Mouse (Mus musculus) embryonic stem cell, embryonic (primary cell): ENCODE measurements around the gene Celf5.

ENCODE experiments used
- CTCF ChIA-PET, 4 experiments: fragments of 300-600 bp in 2 of 4; fragments of 350-600 bp in 2 of 4; sonication (Branson Sonifier 250); formaldehyde crosslinking; loops; one replicate each; lab custom pipeline; 2022; ENCODE audit warnings: inconsistent platforms in 2 of 4; lab: Charles Lee
- POLR2A ChIA-PET, 4 experiments: fragments of 300-600 bp in 2 of 4; fragments of 350-600 bp in 2 of 4; sonication (Branson Sonifier 250); formaldehyde crosslinking; loops; one replicate each; lab custom pipeline; 2022; ENCODE audit warnings: antibody characterized with exemption in 4 of 4, inconsistent platforms in 1 of 4; lab: Charles Lee

The Celf5 gene

DNA sequence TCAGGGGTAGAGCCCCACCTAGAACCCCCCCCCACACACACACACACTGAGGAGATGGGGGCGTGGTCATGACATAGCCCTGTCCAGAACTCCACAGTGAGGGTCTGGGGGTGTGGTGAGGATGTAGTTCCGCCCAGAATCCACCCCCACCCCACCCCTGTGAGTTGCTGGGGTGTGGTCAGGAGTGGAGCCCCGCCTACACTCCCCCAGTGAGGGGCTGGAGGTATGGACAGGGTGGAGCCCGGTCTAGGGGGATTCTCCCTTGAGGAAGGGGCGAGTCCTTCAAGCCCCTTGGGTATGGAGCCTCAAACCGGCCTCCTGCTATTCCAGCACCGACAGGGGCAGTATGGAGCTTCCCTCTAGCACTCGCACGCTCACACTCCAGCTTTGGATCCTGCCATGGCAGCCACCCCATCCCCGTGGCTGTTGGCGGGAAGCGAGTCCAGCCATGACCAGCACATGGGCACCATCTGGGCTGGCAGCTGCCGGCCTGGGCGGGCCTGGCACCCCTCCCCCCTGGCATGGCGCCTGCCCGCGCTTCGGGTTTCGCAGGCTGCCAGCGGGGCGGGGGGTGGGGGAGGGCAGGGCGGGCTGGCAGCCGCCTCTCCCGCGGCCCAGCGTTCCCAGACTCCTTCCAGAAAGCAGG lies 65.8 kb downstream of the Celf5 start:
- ChIA-PET CTCF (interaction anchor here (0.6 to 7.4 kb wide), 35 partner anchors 9 to 1190 kb away, joined by 3 to 98 read pairs (median 4); partner anchors contain the start of genes Hmg20b (in 2 of the 4), Pip5k1c (in 2 of the 4), Atcay (in 1 of the 4) and Celf5 (in 1 of the 4)), POLR2A (interaction anchor here (0.6 to 10.0 kb wide), 37 partner anchors 9 to 1213 kb away, joined by 3 to 104 read pairs (median 4); partner anchors contain the start of genes Apba3 (in 1 of the 4), Celf5 (in 1 of the 4), Dohh (in 1 of the 4) and Eef2 (in 1 of the 4))

DNA sequence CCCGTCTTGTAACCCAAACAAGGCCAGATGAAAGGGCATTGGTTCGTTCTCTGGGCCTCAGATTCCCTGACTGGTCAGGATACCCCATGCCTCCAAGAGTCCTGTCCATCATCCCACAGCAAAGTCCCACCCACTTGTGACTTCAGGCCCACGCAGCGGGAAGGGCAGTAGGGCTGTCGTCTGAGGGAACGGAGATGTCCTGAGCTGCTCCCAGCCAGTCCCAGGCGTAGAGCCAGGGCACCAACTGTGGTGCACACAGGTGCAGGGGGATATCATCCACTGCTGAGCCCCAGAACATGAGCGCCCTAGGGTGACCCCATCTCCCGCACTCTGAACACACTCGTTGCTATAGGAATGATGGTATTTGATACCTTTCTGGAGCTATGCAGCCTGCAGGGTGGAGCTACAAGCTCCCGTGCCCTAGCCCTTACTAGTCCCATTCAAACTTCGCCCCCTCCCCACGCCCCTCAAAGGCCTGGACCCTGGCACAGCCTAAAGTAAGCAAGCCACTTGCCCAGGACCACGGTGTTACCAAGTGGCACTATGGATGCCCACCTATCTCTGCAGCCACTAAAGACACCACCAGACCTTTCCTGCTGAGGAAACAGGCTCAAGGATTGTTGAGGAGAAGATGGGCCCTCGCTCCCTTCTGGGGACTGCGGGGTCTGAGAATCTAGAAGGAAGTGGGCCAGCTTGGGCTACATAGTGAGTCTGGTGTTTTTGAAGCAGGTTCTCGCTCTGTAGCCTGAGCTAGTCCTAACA lies 66.8 kb downstream of the Celf5 start:
- POLR2A ChIA-PET = interaction anchor here in 3 of 4 experiments (0.6 to 10.0 kb wide), 25 partner anchors 8 to 310 kb away, joined by 3 to 104 read pairs (median 5); partner anchors contain the start of genes Apba3 (in 1 of the 3), Celf5 (in 1 of the 3), Dohh (in 1 of the 3) and Eef2 (in 1 of the 3)

DNA sequence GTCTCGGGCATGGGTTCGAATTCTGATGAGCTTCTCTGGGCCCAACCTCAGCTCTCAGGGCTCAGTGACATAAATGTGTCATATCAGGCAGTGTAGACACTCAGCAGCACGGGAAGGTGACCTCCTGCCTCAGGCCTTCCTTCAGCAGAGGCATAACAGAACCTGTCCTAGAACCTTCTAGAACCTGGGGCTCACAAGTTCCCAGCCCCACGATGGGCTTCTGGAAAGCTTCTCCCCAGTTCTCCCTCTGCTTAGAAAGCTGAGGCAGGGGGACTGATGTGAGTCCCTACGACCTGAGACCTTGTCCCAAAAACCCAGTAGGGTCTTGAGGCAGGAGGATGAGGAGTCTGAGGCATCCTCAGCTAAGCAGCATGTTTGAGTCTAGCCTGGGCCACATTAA lies 67.4 kb downstream of the Celf5 start:
- POLR2A ChIA-PET = interaction anchor here in 3 of 4 experiments (0.6 to 10.0 kb wide), 10 partner anchors 8 to 240 kb away, joined by 4 to 104 read pairs (median 20); partner anchors contain the start of genes Fzr1 (in 1 of the 3), Pip5k1c (in 1 of the 3) and Tjp3 (in 1 of the 3)
- CTCF ChIA-PET = interaction anchor here in 3 of 4 experiments (0.5 to 7.4 kb wide), 6 partner anchors 10 to 174 kb away, joined by 3 to 98 read pairs (median 4); partner anchors contain the start of gene Ncln (in 1 of the 3)

More for the DNA sequence above, 66.8 kb downstream of the Celf5 start:
- CTCF ChIA-PET = interaction anchor here (0.5 to 7.4 kb wide), 23 partner anchors 8 to 1189 kb away, joined by 3 to 98 read pairs (median 3); partner anchors contain the start of genes Fzr1 (in 1 of the 4), Hmg20b (in 1 of the 4), Mum1 (in 1 of the 4) and Ncln (in 1 of the 4)

DNA sequence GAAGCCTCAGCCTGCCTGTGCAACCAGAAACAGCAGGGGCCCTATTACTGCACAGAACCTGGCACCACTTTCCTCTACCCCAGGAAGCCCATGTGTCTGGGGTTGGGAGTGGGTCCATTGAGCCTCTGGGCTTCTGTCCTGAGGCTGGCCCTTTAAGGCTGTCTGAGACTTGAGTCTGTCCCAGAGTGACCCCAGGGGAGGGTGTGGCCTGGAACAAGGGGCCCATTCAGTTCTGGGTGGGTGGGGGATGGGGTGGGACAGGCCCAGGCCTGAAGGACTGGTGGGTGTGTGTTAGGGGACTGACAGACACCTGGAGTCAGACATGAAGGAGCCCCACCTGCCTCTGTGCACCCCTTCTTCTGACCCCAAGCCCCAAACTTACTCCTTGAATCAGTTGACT lies 67.8 kb downstream of the Celf5 start:
- POLR2A ChIA-PET = interaction anchor here in 3 of 4 experiments (0.6 to 10.0 kb wide), 14 partner anchors 10 to 400 kb away, joined by 3 to 104 read pairs (median 10); partner anchors contain the start of genes Fzr1 (in 1 of the 3), Gng7 (in 1 of the 3) and Pip5k1c (in 1 of the 3)
- CTCF ChIA-PET = interaction anchor here in 2 of 4 experiments (0.6 to 7.4 kb wide), 9 partner anchors 10 to 392 kb away, joined by 3 to 98 read pairs (median 4); partner anchors contain the start of gene Tjp3 (in 1 of the 2)

DNA sequence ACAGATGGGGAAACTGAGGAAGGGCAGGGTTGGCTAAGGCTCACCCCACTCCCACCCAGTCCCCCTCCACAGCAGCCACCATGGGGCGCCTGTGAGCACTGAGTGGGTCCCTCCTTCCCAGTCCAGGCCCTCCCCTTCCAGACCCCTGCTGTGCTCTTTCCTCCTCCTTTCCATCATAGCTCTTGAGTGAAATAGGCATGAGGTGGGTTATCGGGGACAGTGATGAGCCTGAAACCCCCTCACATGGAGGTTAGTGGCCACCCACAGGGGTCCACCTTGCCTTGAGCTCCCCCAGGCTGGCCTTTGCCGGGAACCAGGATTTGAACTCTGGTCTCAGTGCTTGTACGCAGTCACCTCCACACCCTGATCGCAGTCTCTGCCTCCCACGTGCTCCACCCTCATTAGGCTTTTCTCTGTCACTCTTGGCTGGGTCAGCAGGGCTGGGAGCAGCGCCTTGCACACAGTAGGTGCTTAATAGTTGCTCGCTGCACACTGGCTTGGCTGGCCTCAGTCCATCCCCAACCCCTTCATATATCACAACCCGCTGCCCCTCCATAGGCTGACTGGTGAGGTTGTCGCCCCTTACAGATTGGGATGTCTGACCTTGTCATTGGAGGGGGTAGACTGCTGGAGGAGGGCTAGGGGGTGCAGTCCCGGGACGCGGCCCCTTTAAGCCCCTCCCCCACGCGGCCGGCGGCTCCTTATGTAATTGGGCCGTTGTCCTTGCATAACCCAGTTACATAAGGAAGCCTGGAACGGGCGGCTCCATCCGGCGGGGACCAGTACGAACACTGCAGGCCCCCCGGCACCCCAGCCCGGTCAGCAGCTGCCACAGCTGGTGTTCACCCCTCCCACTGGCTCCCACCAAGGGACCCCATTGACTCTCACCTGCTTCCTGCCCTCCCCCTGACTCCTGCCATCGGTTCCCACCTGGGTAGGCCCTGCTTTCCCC lies 68.9 kb downstream of the Celf5 start:
- CTCF ChIA-PET = interaction anchor here in 3 of 4 experiments (0.5 to 7.4 kb wide), 24 partner anchors 8 to 391 kb away, joined by 3 to 98 read pairs (median 3); partner anchors contain the start of genes Cactin (in 1 of the 3), Celf5 (in 1 of the 3), Pip5k1c (in 1 of the 3) and Tjp3 (in 1 of the 3)
- POLR2A ChIA-PET = interaction anchor here in 3 of 4 experiments (0.6 to 10.0 kb wide), 30 partner anchors 8 to 399 kb away, joined by 3 to 104 read pairs (median 4); partner anchors contain the start of genes Fzr1 (in 2 of the 3), Pip5k1c (in 2 of the 3), Cactin (in 1 of the 3) and Eef2 (in 1 of the 3)

DNA sequence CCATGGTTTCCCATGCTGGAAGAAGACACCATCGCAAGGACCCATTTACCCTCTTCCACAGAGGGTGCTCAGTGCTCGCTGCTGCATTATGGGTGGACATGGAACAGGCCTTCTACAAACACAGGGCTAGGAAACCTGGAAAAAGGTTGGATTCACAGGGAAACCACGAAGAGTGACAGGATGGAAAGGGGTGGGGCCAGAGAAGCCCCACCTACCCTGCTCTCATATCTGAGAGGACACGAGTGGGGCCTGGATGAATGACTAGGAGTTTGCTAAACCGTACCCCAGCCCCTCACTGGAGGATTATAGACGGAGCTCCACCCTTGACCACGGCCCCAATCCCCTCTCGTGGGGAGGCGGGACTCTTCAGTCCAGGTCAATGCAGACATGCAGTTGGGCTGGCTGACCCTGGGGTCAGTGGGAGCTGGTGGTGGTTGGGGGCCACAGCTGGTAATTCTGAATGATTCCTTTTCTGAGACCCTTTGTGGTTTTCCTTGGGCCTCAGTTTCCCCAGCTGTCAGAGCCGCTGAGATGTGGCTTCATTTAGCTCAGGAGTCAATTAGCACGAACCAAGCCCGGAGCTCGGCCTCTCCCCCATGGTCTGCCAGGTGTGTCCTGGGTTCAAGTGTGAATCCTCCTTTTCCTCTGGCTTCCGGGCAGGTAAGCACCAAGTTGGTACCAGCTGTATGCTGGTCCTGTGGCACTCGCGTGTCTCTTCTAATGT lies 69.8 kb downstream of the Celf5 start:
- ChIA-PET CTCF (interaction anchor here in 3 of 4 experiments (0.6 to 7.4 kb wide), 16 partner anchors 8 to 194 kb away, joined by 3 to 98 read pairs (median 4); partner anchors contain the start of genes Cactin (in 1 of the 3), Celf5 (in 1 of the 3) and Pip5k1c (in 1 of the 3)), POLR2A (interaction anchor here in 3 of 4 experiments (0.6 to 10.0 kb wide), 27 partner anchors 8 to 237 kb away, joined by 3 to 104 read pairs (median 4); partner anchors contain the start of genes Fzr1 (in 2 of the 3), Cactin (in 1 of the 3), Eef2 (in 1 of the 3) and Mfsd12 (in 1 of the 3))

DNA sequence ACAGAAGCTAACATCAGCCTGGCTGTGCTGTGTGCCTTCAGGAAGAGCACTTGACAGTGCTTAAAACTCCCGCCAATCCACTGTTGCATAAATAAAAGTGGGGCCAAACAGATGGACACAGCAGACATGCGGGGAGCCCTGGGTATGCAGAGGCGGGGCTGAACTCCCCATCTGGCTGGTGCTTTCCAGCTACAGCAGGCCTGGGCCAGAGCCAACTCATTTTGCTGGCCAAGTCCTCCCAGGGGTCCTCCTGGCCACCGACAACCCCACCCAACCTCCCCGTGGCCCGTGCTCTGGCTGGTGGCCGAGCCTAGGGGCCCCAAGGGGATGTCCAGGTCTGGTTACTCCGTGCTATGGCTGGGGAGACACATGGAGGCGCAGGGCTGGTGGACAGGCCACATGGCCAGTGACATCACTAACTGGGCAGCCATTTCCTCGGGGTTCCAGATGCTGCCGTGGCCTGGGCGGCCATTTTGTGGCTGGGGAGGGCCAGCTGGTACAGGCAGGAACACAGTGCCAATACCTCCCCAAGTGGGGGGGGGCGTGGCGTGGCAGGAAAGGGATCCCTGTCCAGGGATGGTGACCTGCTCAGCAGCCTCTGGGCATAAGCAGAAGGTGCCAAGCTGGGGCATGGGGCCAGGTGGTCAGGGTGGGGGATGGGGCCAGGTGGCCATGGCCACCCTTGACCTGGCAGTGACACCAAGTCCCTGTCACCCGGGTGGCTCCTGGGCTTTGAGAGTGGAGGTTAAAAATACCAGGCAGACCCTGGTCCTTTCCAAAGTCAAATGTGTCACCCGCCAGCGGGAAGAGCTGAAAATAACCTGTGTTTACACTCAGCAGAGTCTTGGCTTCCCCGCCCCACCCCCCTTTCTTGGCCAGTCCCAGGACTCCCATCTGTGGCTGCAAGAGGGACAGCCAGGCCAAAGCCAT lies 70.8 kb downstream of the Celf5 start:
- POLR2A ChIA-PET = interaction anchor here in 3 of 4 experiments (0.5 to 10.0 kb wide), 18 partner anchors 9 to 152 kb away, joined by 3 to 104 read pairs (median 6); partner anchors contain the start of genes 4930404N11Rik (in 1 of the 3), Dohh (in 1 of the 3), Fzr1 (in 1 of the 3) and Gm48551 (in 1 of the 3)
- CTCF ChIA-PET = interaction anchor here in 2 of 4 experiments (0.6 to 1.6 kb wide), 10 partner anchors 10 to 187 kb away, joined by 3 to 9 read pairs (median 4); partner anchors contain the start of gene Pip5k1c (in 1 of the 2)

DNA sequence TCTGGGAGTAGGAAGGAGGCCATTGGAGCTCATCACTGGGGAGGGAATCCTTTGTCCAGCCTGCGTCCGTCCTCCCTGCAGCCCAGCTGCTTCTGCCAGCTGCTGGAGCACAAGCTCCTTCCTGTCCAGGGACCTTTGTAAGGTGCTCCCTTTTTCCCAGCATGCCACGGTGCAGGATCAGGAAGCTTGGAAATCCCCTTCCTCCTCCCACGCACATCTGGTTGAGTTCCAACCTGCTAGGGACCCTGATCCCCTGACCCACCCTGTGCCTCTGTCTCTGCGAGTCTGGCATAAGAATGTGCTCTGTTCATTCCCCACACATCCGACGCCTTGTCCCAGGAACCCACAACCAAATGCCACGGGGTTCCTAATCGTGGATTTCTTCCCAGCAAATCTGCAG lies 71.5 kb downstream of the Celf5 start:
- ChIA-PET CTCF (interaction anchor here in 2 of 4 experiments (0.6 to 1.6 kb wide), 8 partner anchors 9 to 140 kb away, joined by 3 to 9 read pairs (median 5); partner anchors contain the start of gene Pip5k1c (in 1 of the 2)), POLR2A (interaction anchor here in 3 of 4 experiments (0.5 to 10.0 kb wide), 11 partner anchors 8 to 746 kb away, joined by 3 to 104 read pairs (median 4); partner anchors contain the start of genes 4930404N11Rik (in 1 of the 3), Dohh (in 1 of the 3), Gm48551 (in 1 of the 3) and Pip5k1c (in 1 of the 3))

DNA sequence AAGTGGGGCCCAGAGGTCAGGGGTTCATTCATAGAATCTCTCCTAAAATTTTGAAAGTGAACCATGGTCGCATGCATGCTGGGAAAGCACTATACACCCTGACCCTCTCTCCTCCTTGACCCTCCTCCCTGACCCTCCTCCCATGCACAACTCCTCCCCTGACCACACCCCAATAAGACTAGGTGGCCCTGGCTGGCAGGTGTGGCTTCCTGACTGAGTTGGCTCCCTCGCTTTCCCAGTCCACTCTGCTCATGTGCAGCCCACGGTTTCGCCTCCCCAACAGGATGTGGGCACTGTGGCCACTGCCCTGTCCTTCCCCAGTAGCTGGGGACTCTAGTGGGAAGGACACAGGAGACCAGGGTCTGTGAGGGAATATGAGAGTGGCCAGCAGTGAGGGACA lies 72.2 kb downstream of the Celf5 start:
- ChIA-PET POLR2A (interaction anchor here in 3 of 4 experiments (0.6 to 10.0 kb wide), 9 partner anchors 8 to 746 kb away, joined by 3 to 104 read pairs (median 5); partner anchors contain the start of genes 4930404N11Rik (in 1 of the 3), Dohh (in 1 of the 3), Gm48551 (in 1 of the 3) and Pip5k1c (in 1 of the 3)), CTCF (interaction anchor here in 1 of 4 experiments (0.9 to 1.6 kb wide), 5 partner anchors 9 to 118 kb away, joined by 3 to 6 read pairs (median 5); partner anchors contain the start of gene Pip5k1c)

DNA sequence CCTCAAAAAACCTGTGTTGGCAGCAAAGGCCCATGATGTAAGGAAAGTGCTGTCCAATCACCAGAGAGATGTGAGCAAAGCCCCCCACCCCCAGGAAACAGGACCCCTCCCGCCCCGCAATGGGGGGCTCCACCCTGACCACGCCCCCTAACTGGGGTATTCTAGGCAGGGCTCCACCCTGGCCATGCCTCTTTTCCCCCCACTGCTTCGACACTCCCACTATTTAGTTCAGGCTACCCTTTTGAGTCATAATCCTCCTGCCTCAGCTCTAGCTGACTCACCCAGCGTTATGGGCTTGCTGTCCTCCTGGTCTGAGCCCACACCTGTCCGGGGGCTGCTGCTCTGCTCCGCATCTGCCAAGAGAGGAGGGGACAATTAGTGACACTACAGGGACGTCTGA lies 73.2 kb downstream of the Celf5 start:
- CTCF ChIA-PET = interaction anchor here in 2 of 4 experiments (0.7 to 1.2 kb wide), 2 partner anchors 64 to 93 kb away, joined by 3 read pairs; no protein-coding TSS in a partner anchor
- POLR2A ChIA-PET = interaction anchor here in 2 of 4 experiments (0.5 to 1.7 kb wide), 5 partner anchors 20 to 449 kb away, joined by 3 to 5 read pairs (median 3); no protein-coding TSS in a partner anchor
